Mouse (Mus musculus) CH12F3 (cell line): ENCODE data around the gene Slc16a4.

ENCODE experiments used
- in situ Hi-C: fragments of 300-500 bp; cut with MboI; formaldehyde crosslinking; loops from 2 replicates; pipeline ENCODE4 v1.14.3; 2020; ENCODE audit warnings: low sequenced_read_pairs

Slc16a4 gene

GRCm38 (mm10) chr3:107290764-107291381, at the start of gene Slc16a4:
TSS of gene Slc16a4 (plus strand) at chr3:107291230.
- in situ Hi-C loops, result no loop called here

GRCm38 (mm10) chr3:107241389-107242094, 49.5 kb upstream of the Slc16a4 start:
- in situ Hi-C loops, result no loop called here

- in situ Hi-C loops, result no loop called here
Measured at GRCm38 (mm10) chr3:107246876-107247275, 44.2 kb upstream of the Slc16a4 start.

GRCm38 (mm10) chr3:107249042-107249441, 42.0 kb upstream of the Slc16a4 start:
- in situ Hi-C loops, result no loop called here

- in situ Hi-C loops, result no loop called here
Measured at GRCm38 (mm10) chr3:107250320-107250719, 40.7 kb upstream of the Slc16a4 start.

- in situ Hi-C loops, result no loop called here
Measured at GRCm38 (mm10) chr3:107252035-107252434, 39.0 kb upstream of the Slc16a4 start.

- in situ Hi-C loops, result no loop called here
Measured at GRCm38 (mm10) chr3:107253925-107254324, 37.1 kb upstream of the Slc16a4 start.

- in situ Hi-C loops, result no loop called here
Measured at GRCm38 (mm10) chr3:107255992-107256391, 35.0 kb upstream of the Slc16a4 start.

- in situ Hi-C loops, result no loop called here
Measured at GRCm38 (mm10) chr3:107256724-107257123, 34.3 kb upstream of the Slc16a4 start.

- in situ Hi-C loops, result no loop called here
Measured at GRCm38 (mm10) chr3:107257924-107258323, 33.1 kb upstream of the Slc16a4 start.

- in situ Hi-C loops, result no loop called here
Measured at GRCm38 (mm10) chr3:107260956-107261850, 29.8 kb upstream of the Slc16a4 start.

GRCm38 (mm10) chr3:107261851-107262165, 29.2 kb upstream of the Slc16a4 start:
- in situ Hi-C loops, result no loop called here

GRCm38 (mm10) chr3:107266814-107267345, 24.1 kb upstream of the Slc16a4 start:
- in situ Hi-C loops, result no loop called here

- in situ Hi-C loops, result no loop called here
Measured at GRCm38 (mm10) chr3:107272433-107272832, 18.6 kb upstream of the Slc16a4 start.

GRCm38 (mm10) chr3:107273820-107274219, 17.2 kb upstream of the Slc16a4 start:
- in situ Hi-C loops, result no loop called here

GRCm38 (mm10) chr3:107275351-107275750, 15.7 kb upstream of the Slc16a4 start:
- in situ Hi-C loops, result no loop called here

GRCm38 (mm10) chr3:107275996-107276395, 15.0 kb upstream of the Slc16a4 start:
- in situ Hi-C loops, result no loop called here

- in situ Hi-C loops, result no loop called here
Measured at GRCm38 (mm10) chr3:107276626-107277025, 14.4 kb upstream of the Slc16a4 start.

- in situ Hi-C loops, result no loop called here
Measured at GRCm38 (mm10) chr3:107278479-107279269, 12.4 kb upstream of the Slc16a4 start, which contains the start of gene Lamtor5. TSS of gene Lamtor5 (plus strand) at chr3:107278858.

- in situ Hi-C loops, result no loop called here
Measured at GRCm38 (mm10) chr3:107286123-107286522, 4.9 kb upstream of the Slc16a4 start.

GRCm38 (mm10) chr3:107287346-107287745, 3.7 kb upstream of the Slc16a4 start:
- in situ Hi-C loops, result no loop called here
